Mouse (Mus musculus) kidney, adult 2 months (tissue): ENCODE results near the gene Ints13.

Experiments
- CTCF ChIP-seq: fragments of 200-500 bp; conservative IDR thresholded peaks from 2 replicates; pipeline ENCODE4 v1.5.1; 2011; ENCODE audit warnings: low read depth, mild to moderate bottlenecking, control low read depth, low read length, moderate library complexity, mixed read lengths; ENCODE audit not compliant: insufficient read depth, insufficient read length
- POLR2A ChIP-seq: fragments of 200-500 bp; IDR thresholded peaks from one replicate; pipeline ENCODE4 v1.6.1; 2011; ENCODE audit warnings: low read depth, low read length, control low read depth

DNA sequence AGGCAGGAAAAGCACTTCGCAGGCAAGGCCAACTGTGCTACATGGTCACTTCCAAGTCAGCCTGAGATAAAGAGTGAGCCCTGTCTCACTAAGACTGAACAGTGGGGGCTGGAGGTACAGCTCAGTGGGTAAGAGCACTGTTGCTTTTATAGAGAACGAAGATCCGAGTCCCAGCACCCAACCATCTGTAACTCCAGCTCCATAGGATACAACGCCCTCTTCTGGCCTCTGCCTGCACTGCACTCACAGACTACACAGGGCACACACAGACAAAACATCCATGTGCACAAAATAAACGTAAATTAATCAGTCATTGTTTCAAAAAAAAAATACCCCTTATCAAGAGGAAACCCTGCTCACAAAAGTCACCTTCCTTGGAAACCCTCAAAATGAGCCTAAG, 36.3 kb upstream of the Ints13 start:
- TF ChIP-seq CTCF (0 out of 2 replicates have a peak, but pooled peaks have one; percentile 14), POLR2A (no peak)
